Mouse (Mus musculus): ENCODE measurements around the gene Phactr2. TPM values are rescaled to one million over a fixed set of nuclear protein-coding genes. Genes with fewer than 3 reads are reported as not detected.

Gene Phactr2
- polyA plus RNA-seq, 1 experiment from 2014 or later = 24.7 TPM

GRCm38 (mm10) chr10:13213956-13214355 lies 260.3 kb downstream of the Phactr2 start:
- H3K36me3 ChIP-seq (ENCODE audit: insufficient read depth, low read length) = no peaks in the 10 kb centered on the region
- TF ChIP-seq EP300 (IDR thresholded peaks at IDR 0.05) = no peak
- no peak for TF ChIP-seq CTCF (IDR thresholded peaks at IDR 0.05)
- 0 out of 2 replicates have a peak, but pooled peaks cover 3% of the 10 kb centered on the region for H3K4me1 ChIP-seq (ENCODE audit: insufficient read depth, low read depth, low read length)
- H3K4me3 ChIP-seq (ENCODE audit: low read depth, low read length) = no peak overlapping the region
- H3K4me2 ChIP-seq (replicated peaks; ENCODE audit: low read depth, low read length) = no peak overlapping the region
- no peaks in the 10 kb centered on the region for H3K27me3 ChIP-seq (replicated peaks; ENCODE audit: insufficient read depth, low read length)
- no peak overlapping the region for H3K27ac ChIP-seq (ENCODE audit: low read length)
- no peak for DNase-seq (ENCODE audit: low spot score)
- no peak overlapping the region for H3K9ac ChIP-seq (replicated peaks; ENCODE audit: low read depth)
- no peak for ATAC-seq
- no peaks in the 10 kb centered on the region for H3K9me3 ChIP-seq (ENCODE audit: low read length)
- 52% methylated on average over 12 of the region's 12 CpGs for WGBS

GRCm38 (mm10) chr10:13212829-13213228 lies 261.4 kb downstream of the Phactr2 start:
- no peak for ATAC-seq
- Histone ChIP-seq H3K4me1 (ENCODE audit: insufficient read depth, low read depth, low read length) (0 out of 2 replicates have a peak, but pooled peaks cover 3% of the 10 kb centered on the region), H3K36me3 (ENCODE audit: insufficient read depth, low read length) (no peaks in the 10 kb centered on the region), H3K27me3 (replicated peaks; ENCODE audit: insufficient read depth, low read length) (no peaks in the 10 kb centered on the region), H3K4me2 (replicated peaks; ENCODE audit: low read depth, low read length) (no peak overlapping the region), H3K9me3 (ENCODE audit: low read length) (no peaks in the 10 kb centered on the region), H3K4me3 (ENCODE audit: low read depth, low read length) (no peak overlapping the region), H3K27ac (ENCODE audit: low read length) (no peak overlapping the region), H3K9ac (replicated peaks; ENCODE audit: low read depth) (no peak overlapping the region)
- WGBS = 48% methylated on average over 6 of the region's 6 CpGs
- no peak for DNase-seq (ENCODE audit: low spot score)
- TF ChIP-seq EP300 (IDR thresholded peaks at IDR 0.05) (no peak), CTCF (IDR thresholded peaks at IDR 0.05) (no peak)

- WGBS = 59% methylated on average over 9 of the region's 9 CpGs
- no peaks in the 10 kb centered on the region for H3K36me3 ChIP-seq (ENCODE audit: insufficient read depth, low read length)
- no peak overlapping the region for H3K9ac ChIP-seq (replicated peaks; ENCODE audit: low read depth)
- H3K27me3 ChIP-seq (replicated peaks; ENCODE audit: insufficient read depth, low read length) = no peaks in the 10 kb centered on the region
- no peak overlapping the region for H3K27ac ChIP-seq (ENCODE audit: low read length)
- H3K9me3 ChIP-seq (ENCODE audit: low read length) = no peaks in the 10 kb centered on the region
- ATAC-seq = peak; percentile 81
- no peak overlapping the region for H3K4me2 ChIP-seq (replicated peaks; ENCODE audit: low read depth, low read length)
- H3K4me3 ChIP-seq (ENCODE audit: low read depth, low read length) = no peak overlapping the region
- 0 out of 2 replicates have a peak, but pooled peaks cover 3% of the 10 kb centered on the region for H3K4me1 ChIP-seq (ENCODE audit: insufficient read depth, low read depth, low read length)
- TF ChIP-seq CTCF (IDR thresholded peaks at IDR 0.05) (no peak), EP300 (IDR thresholded peaks at IDR 0.05) (no peak)
- peak; percentile 70 for DNase-seq (ENCODE audit: low spot score)
These were observed 261.9 kb downstream of the Phactr2 start for GRCm38 (mm10) chr10:13212326-13212725.

GRCm38 (mm10) chr10:13209930-13210637 lies 264.1 kb downstream of the Phactr2 start:
- H3K4me3 ChIP-seq (ENCODE audit: low read depth, low read length) = no peak overlapping the region
- no peak overlapping the region for H3K4me2 ChIP-seq (replicated peaks; ENCODE audit: low read depth, low read length)
- no peak for TF ChIP-seq CTCF (IDR thresholded peaks at IDR 0.05)
- DNase-seq (ENCODE audit: low spot score) = peak; percentile 22
- WGBS = 19% methylated on average over 8 of the region's 8 CpGs
- H3K36me3 ChIP-seq (ENCODE audit: insufficient read depth, low read length) = no peaks in the 10 kb centered on the region
- ATAC-seq = peak; percentile 59
- H3K9me3 ChIP-seq (ENCODE audit: low read length) = no peaks in the 10 kb centered on the region
- H3K4me1 ChIP-seq (ENCODE audit: insufficient read depth, low read depth, low read length) = 0 out of 2 replicates have a peak, but pooled peaks cover 3% of the 10 kb centered on the region
- H3K27ac ChIP-seq (ENCODE audit: low read length) = no peak overlapping the region
- H3K9ac ChIP-seq (replicated peaks; ENCODE audit: low read depth) = no peak overlapping the region
- no peaks in the 10 kb centered on the region for H3K27me3 ChIP-seq (replicated peaks; ENCODE audit: insufficient read depth, low read length)

GRCm38 (mm10) chr10:13209506-13209905 lies 264.7 kb downstream of the Phactr2 start:
- DNase-seq (ENCODE audit: low spot score) = peak; percentile 5
- no peak overlapping the region for H3K9ac ChIP-seq (replicated peaks; ENCODE audit: low read depth)
- H3K36me3 ChIP-seq (ENCODE audit: insufficient read depth, low read length) = no peaks in the 10 kb centered on the region
- no peak for TF ChIP-seq EP300 (IDR thresholded peaks at IDR 0.05)
- 0 out of 2 replicates have a peak, but pooled peaks have one; percentile 4 for TF ChIP-seq CTCF (IDR thresholded peaks at IDR 0.05)
- 0 out of 2 replicates have a peak, but pooled peaks cover 3% of the 10 kb centered on the region for H3K4me1 ChIP-seq (ENCODE audit: insufficient read depth, low read depth, low read length)
- WGBS = 44% methylated on average over 3 of the region's 3 CpGs
- ATAC-seq = no peak
- H3K27ac ChIP-seq (ENCODE audit: low read length) = no peak overlapping the region
- H3K27me3 ChIP-seq (replicated peaks; ENCODE audit: insufficient read depth, low read length) = no peaks in the 10 kb centered on the region
- H3K4me2 ChIP-seq (replicated peaks; ENCODE audit: low read depth, low read length) = no peak overlapping the region
- no peak overlapping the region for H3K4me3 ChIP-seq (ENCODE audit: low read depth, low read length)
- H3K9me3 ChIP-seq (ENCODE audit: low read length) = no peaks in the 10 kb centered on the region

- TF ChIP-seq EP300 (IDR thresholded peaks at IDR 0.05) (no peak), CTCF (IDR thresholded peaks at IDR 0.05) (no peak)
- H3K4me1 ChIP-seq (ENCODE audit: insufficient read depth, low read depth, low read length) = 0 out of 2 replicates have a peak, but pooled peaks cover 3% of the 10 kb centered on the region
- no peaks in the 10 kb centered on the region for H3K36me3 ChIP-seq (ENCODE audit: insufficient read depth, low read length)
- no peaks in the 10 kb centered on the region for H3K27me3 ChIP-seq (replicated peaks; ENCODE audit: insufficient read depth, low read length)
- DNase-seq (ENCODE audit: low spot score) = no peak
- no peak overlapping the region for H3K9ac ChIP-seq (replicated peaks; ENCODE audit: low read depth)
- WGBS = 81% methylated on average over 4 of the region's 4 CpGs
- H3K9me3 ChIP-seq (ENCODE audit: low read length) = no peaks in the 10 kb centered on the region
- H3K4me2 ChIP-seq (replicated peaks; ENCODE audit: low read depth, low read length) = no peak overlapping the region
- no peak overlapping the region for H3K27ac ChIP-seq (ENCODE audit: low read length)
- no peak overlapping the region for H3K4me3 ChIP-seq (ENCODE audit: low read depth, low read length)
- no peak for ATAC-seq
These were observed 265.2 kb downstream of the Phactr2 start for GRCm38 (mm10) chr10:13209061-13209460.

Measured in lung, postnatal 0 days (tissue).